Mouse (Mus musculus): ENCODE data around the gene 2610528A11Rik. TPM values are rescaled to one million over a fixed set of nuclear protein-coding genes. Genes with fewer than 3 reads are reported as not detected.

2610528A11Rik gene
- total and polyA plus RNA-seq, 3 experiments: 0.27 TPM; not detected in 2

GRCm38 (mm10) chr14:37111371-37111770, 2.5 kb downstream of the 2610528A11Rik start:
- H3K4me3 ChIP-seq: no peak overlapping the region
- TF ChIP-seq CTCF (IDR thresholded peaks at IDR 0.05) (no peak), POLR2A (IDR thresholded peaks at IDR 0.05; ENCODE audit: insufficient read depth, low read depth, low read length) (no peak), EP300 (IDR thresholded peaks at IDR 0.05; ENCODE audit: insufficient read depth, low read depth, low read length) (no peak)
- intact Hi-C loops (cut with DNase I): no loop called here
- no peaks in the 10 kb centered on the region for H3K27me3 ChIP-seq (ENCODE audit: control insufficient read depth, insufficient read depth, low read length)
- DNase-seq: no peak
- H3K36me3 ChIP-seq (ENCODE audit: control insufficient read depth, insufficient read depth, low read length): no peaks in the 10 kb centered on the region
- H3K4me1 ChIP-seq (ENCODE audit: control insufficient read depth, insufficient read depth, low read length): no peaks in the 10 kb centered on the region
- no peaks in the 10 kb centered on the region for H3K79me2 ChIP-seq (replicated peaks; ENCODE audit: control insufficient read depth, insufficient read depth, low read length)
- H3K9ac ChIP-seq (ENCODE audit: low read depth, low read length): no peak overlapping the region
- no peak overlapping the region for H3K27ac ChIP-seq

- Histone ChIP-seq H3K36me3 (ENCODE audit: control insufficient read depth, insufficient read depth, low read length) (no peaks in the 10 kb centered on the region), H3K9ac (ENCODE audit: low read depth, low read length) (no peak overlapping the region), H3K27me3 (ENCODE audit: control insufficient read depth, insufficient read depth, low read length) (no peaks in the 10 kb centered on the region), H3K79me2 (replicated peaks; ENCODE audit: control insufficient read depth, insufficient read depth, low read length) (no peaks in the 10 kb centered on the region), H3K4me3 (no peak overlapping the region), H3K4me1 (ENCODE audit: control insufficient read depth, insufficient read depth, low read length) (0 out of 2 replicates have a peak, but pooled peaks cover 1% of the 10 kb centered on the region), H3K27ac (no peak overlapping the region)
- DNase-seq: no peak
- TF ChIP-seq EP300 (IDR thresholded peaks at IDR 0.05; ENCODE audit: insufficient read depth, low read depth, low read length): no peak
- no peak for TF ChIP-seq POLR2A (IDR thresholded peaks at IDR 0.05; ENCODE audit: insufficient read depth, low read depth, low read length)
- no peak for TF ChIP-seq CTCF (IDR thresholded peaks at IDR 0.05)
- 62% methylated on average over 2 of the region's 2 CpGs for WGBS
- intact Hi-C loops (cut with DNase I): no loop called here
These were observed 3.4 kb downstream of the 2610528A11Rik start for GRCm38 (mm10) chr14:37110456-37110855.

- Histone ChIP-seq H3K36me3 (ENCODE audit: control insufficient read depth, insufficient read depth, low read length) (no peaks in the 10 kb centered on the region), H3K27me3 (ENCODE audit: control insufficient read depth, insufficient read depth, low read length) (no peaks in the 10 kb centered on the region), H3K79me2 (replicated peaks; ENCODE audit: control insufficient read depth, insufficient read depth, low read length) (no peaks in the 10 kb centered on the region), H3K4me3 (no peak overlapping the region), H3K27ac (no peak overlapping the region), H3K9ac (ENCODE audit: low read depth, low read length) (no peak overlapping the region), H3K4me1 (ENCODE audit: control insufficient read depth, insufficient read depth, low read length) (peaks cover 1% of the 10 kb centered on the region; the same call in 1 of the 2 replicates)
- whole genome bisulfite sequencing: 62% methylated on average over 9 of the region's 9 CpGs
- DNase-seq: no peak
- TF ChIP-seq EP300 (IDR thresholded peaks at IDR 0.05; ENCODE audit: insufficient read depth, low read depth, low read length): no peak
- no peak for TF ChIP-seq POLR2A (IDR thresholded peaks at IDR 0.05; ENCODE audit: insufficient read depth, low read depth, low read length)
- no peak for TF ChIP-seq CTCF (IDR thresholded peaks at IDR 0.05)
- intact Hi-C loops (cut with DNase I): no loop called here
These were observed 3.8 kb downstream of the 2610528A11Rik start for GRCm38 (mm10) chr14:37109975-37110374.

GRCm38 (mm10) chr14:37109460-37109859, 4.4 kb downstream of the 2610528A11Rik start:
- Histone ChIP-seq H3K27me3 (ENCODE audit: control insufficient read depth, insufficient read depth, low read length) (no peaks in the 10 kb centered on the region), H3K79me2 (replicated peaks; ENCODE audit: control insufficient read depth, insufficient read depth, low read length) (no peaks in the 10 kb centered on the region), H3K9ac (ENCODE audit: low read depth, low read length) (no peak overlapping the region), H3K27ac (no peak overlapping the region), H3K4me1 (ENCODE audit: control insufficient read depth, insufficient read depth, low read length) (peaks cover 4% of the 10 kb centered on the region), H3K36me3 (ENCODE audit: control insufficient read depth, insufficient read depth, low read length) (no peaks in the 10 kb centered on the region), H3K4me3 (no peak overlapping the region)
- 63% methylated on average over 8 of the region's 8 CpGs for WGBS
- intact Hi-C loops (cut with DNase I): no loop called here
- TF ChIP-seq CTCF (IDR thresholded peaks at IDR 0.05): no peak
- no peak for TF ChIP-seq POLR2A (IDR thresholded peaks at IDR 0.05; ENCODE audit: insufficient read depth, low read depth, low read length)
- no peak for TF ChIP-seq EP300 (IDR thresholded peaks at IDR 0.05; ENCODE audit: insufficient read depth, low read depth, low read length)
- no peak for DNase-seq

GRCm38 (mm10) chr14:37105846-37106245, 8.0 kb downstream of the 2610528A11Rik start:
- intact Hi-C loops (cut with DNase I): no loop called here
- no peak overlapping the region for H3K9ac ChIP-seq (ENCODE audit: low read depth, low read length)
- 17% methylated on average over 7 of the region's 7 CpGs for WGBS
- no peak overlapping the region for H3K27ac ChIP-seq
- H3K36me3 ChIP-seq (ENCODE audit: control insufficient read depth, insufficient read depth, low read length): no peaks in the 10 kb centered on the region
- no peaks in the 10 kb centered on the region for H3K79me2 ChIP-seq (replicated peaks; ENCODE audit: control insufficient read depth, insufficient read depth, low read length)
- H3K4me3 ChIP-seq: no peak overlapping the region
- H3K4me1 ChIP-seq (ENCODE audit: control insufficient read depth, insufficient read depth, low read length): peaks cover 4% of the 10 kb centered on the region
- DNase-seq: no peak
- no peaks in the 10 kb centered on the region for H3K27me3 ChIP-seq (ENCODE audit: control insufficient read depth, insufficient read depth, low read length)
- no peak for TF ChIP-seq POLR2A (IDR thresholded peaks at IDR 0.05; ENCODE audit: insufficient read depth, low read depth, low read length)
- no peak for TF ChIP-seq CTCF (IDR thresholded peaks at IDR 0.05)
- no peak for TF ChIP-seq EP300 (IDR thresholded peaks at IDR 0.05; ENCODE audit: insufficient read depth, low read depth, low read length)

- Histone ChIP-seq H3K4me1 (ENCODE audit: control insufficient read depth, insufficient read depth, low read length) (peaks cover 4% of the 10 kb centered on the region), H3K36me3 (ENCODE audit: control insufficient read depth, insufficient read depth, low read length) (no peaks in the 10 kb centered on the region), H3K79me2 (replicated peaks; ENCODE audit: control insufficient read depth, insufficient read depth, low read length) (no peaks in the 10 kb centered on the region), H3K9ac (ENCODE audit: low read depth, low read length) (no peak overlapping the region), H3K27me3 (ENCODE audit: control insufficient read depth, insufficient read depth, low read length) (no peaks in the 10 kb centered on the region), H3K4me3 (no peak overlapping the region), H3K27ac (no peak overlapping the region)
- intact Hi-C loops (cut with DNase I): no loop called here
- DNase-seq: peak; percentile 16 to 24
- WGBS: 18% methylated on average over 5 of the region's 5 CpGs
- TF ChIP-seq POLR2A (IDR thresholded peaks at IDR 0.05; ENCODE audit: insufficient read depth, low read depth, low read length): no peak
- TF ChIP-seq CTCF (IDR thresholded peaks at IDR 0.05): no peak
- TF ChIP-seq EP300 (IDR thresholded peaks at IDR 0.05; ENCODE audit: insufficient read depth, low read depth, low read length): no peak
These were observed 9.1 kb downstream of the 2610528A11Rik start for GRCm38 (mm10) chr14:37104747-37105146.
